Mouse (Mus musculus) E14TG2a.4 (cell line): Measurements from ENCODE around the gene Rpl22.

Experiments used
- H3K27me3 ChIP-seq: 2 replicates; pipeline ENCODE4 v1.6.1; 2014; ENCODE audit warnings: low read length, control low read depth; ENCODE audit not compliant: insufficient read depth
- H3K36me3 ChIP-seq: 2 replicates; pipeline ENCODE4 v1.6.1; 2014; ENCODE audit warnings: low read length, control low read depth; ENCODE audit not compliant: insufficient read depth
- H3K4me1 ChIP-seq: replicated peaks from 2 replicates; pipeline ENCODE4 v1.6.1; 2014; ENCODE audit warnings: low read depth, low read length, control low read depth
- H3K4me3 ChIP-seq: replicated peaks from 2 replicates; pipeline ENCODE4 v1.5.1; 2014; ENCODE audit warnings: mild to moderate bottlenecking, low read length
- H3K9me3 ChIP-seq: 2 replicates; pipeline ENCODE4 v1.6.1; 2014; ENCODE audit warnings: low read length, control low read depth
- CTCF ChIP-seq: conservative IDR thresholded peaks from 2 replicates; pipeline ENCODE4 v1.5.1; 2014; ENCODE audit warnings: low read length
- NANOG ChIP-seq: IDR thresholded peaks from 2 replicates; pipeline ENCODE4 v1.6.1; 2014; ENCODE audit warnings: borderline replicate concordance, low read length, mixed read lengths
- POU5F1 ChIP-seq: IDR thresholded peaks from 2 replicates; pipeline ENCODE4 v1.6.1; 2014; ENCODE audit warnings: low read length, borderline replicate concordance

Rpl22 gene

DNA sequence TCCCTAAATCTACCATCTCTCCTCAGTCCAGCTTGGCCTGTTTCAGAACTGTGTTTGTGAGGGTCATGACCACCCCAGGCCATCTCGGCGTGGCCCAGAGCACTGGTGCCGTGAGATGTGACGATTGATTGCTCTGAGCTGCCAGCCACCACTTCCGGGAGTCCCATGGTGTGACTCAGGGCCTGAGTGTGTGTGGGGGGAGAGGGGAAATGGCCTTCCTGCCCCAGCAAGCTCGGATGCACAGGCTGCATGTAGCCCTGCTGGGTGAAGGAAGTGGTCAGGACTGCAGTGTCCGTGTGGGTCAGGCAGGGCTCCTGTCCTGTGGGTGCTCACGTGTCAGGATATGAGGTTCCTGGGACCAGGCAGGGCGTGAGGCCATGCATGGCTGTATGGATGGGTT lies 36.6 kb downstream of the Rpl22 start:
- H3K4me1 ChIP-seq, result peaks cover 86% of the 10 kb centered on the region
- no peak for TF ChIP-seq POU5F1
- no peak for TF ChIP-seq CTCF
- no peak for TF ChIP-seq NANOG
- H3K4me3 ChIP-seq, result peak overlapping the region; percentile 58; the same call in 1 of the 2 replicates
- H3K9me3 ChIP-seq, result no peaks in the 10 kb centered on the region
- peaks cover 10% of the 10 kb centered on the region for H3K36me3 ChIP-seq
- no peaks in the 10 kb centered on the region for H3K27me3 ChIP-seq

DNA sequence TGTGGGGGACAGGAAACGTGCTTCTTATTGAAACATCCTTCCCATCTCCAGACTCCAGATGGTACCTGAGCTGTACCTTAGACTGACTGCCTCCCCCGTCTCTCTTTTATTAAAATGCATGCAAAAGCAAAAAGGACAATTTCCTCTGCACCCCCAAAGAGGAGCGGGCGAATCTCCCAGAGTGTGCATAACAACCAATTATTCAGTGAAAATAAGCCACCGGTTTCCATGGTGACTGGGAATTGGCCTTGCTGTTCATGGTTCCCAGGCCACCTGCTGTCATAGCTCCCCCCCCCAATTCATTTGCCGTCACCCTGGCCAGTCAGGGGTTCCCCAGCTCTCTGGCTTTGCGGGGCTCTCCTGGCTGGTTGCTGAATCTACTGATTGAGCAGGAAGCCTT lies 39.7 kb downstream of the Rpl22 start:
- Histone ChIP-seq H3K27me3 (no peaks in the 10 kb centered on the region), H3K4me1 (peaks cover 80% of the 10 kb centered on the region), H3K36me3 (peaks cover 13% of the 10 kb centered on the region), H3K4me3 (no peak overlapping the region), H3K9me3 (no peaks in the 10 kb centered on the region)
- TF ChIP-seq POU5F1 (no peak), NANOG (no peak), CTCF (no peak)

DNA sequence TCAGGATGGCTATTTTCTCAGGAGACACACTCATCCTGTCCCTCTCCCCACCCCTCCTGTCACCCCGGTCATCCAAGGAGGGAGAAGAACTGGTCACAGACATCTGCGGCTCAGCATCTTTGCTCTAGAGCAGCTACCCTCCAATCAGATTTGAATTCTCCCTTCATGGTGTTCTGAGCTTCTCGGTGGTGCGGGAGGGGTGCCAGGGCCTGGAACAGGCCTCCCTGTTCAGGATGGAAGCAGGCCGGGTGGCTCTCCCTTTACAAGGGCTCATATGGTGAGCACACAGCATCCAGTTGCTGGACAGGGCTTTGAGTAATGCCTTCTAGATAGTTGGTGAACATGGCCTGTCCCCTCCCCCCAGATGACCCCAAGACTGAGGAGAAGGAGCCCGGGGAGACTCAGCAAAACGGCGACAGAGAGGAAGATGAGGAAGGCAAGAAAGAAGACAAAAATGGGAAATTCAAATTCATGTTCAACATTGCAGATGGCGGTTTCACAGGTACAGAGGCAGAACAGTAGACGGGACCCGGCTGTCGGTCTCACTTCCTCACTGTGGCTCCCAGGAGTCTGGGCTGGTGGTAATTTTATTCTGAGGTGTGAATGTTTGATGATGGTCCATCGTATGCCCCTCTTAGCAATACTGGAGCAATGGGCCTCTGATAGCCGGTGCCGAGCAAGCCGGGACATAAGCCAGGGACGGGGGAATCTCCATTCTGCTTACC lies 57.1 kb downstream of the Rpl22 start:
- Histone ChIP-seq H3K27me3 (0 out of 2 replicates have a peak, but pooled peaks cover under 1% of the 10 kb centered on the region), H3K4me1 (peaks cover 28% of the 10 kb centered on the region), H3K9me3 (no peaks in the 10 kb centered on the region), H3K4me3 (no peak overlapping the region), H3K36me3 (peaks cover 20% of the 10 kb centered on the region)
- TF ChIP-seq POU5F1, result no peak
- TF ChIP-seq NANOG, result no peak
- no peak for TF ChIP-seq CTCF
